Mouse (Mus musculus) erythroblast, embryonic 14.5 days (primary cell): ENCODE results near the gene Meiob.

Experiments
- GATA1 ChIP-seq: IDR thresholded peaks from 2 replicates; pipeline ENCODE4 v1.6.1; 2012; ENCODE audit warnings: low read length, inconsistent platforms, mixed read lengths
- TAL1 ChIP-seq: IDR thresholded peaks from 3 replicates; pipeline ENCODE4 v1.6.1; 2012; ENCODE audit warnings: low read length, inconsistent platforms, mixed read lengths

DNA sequence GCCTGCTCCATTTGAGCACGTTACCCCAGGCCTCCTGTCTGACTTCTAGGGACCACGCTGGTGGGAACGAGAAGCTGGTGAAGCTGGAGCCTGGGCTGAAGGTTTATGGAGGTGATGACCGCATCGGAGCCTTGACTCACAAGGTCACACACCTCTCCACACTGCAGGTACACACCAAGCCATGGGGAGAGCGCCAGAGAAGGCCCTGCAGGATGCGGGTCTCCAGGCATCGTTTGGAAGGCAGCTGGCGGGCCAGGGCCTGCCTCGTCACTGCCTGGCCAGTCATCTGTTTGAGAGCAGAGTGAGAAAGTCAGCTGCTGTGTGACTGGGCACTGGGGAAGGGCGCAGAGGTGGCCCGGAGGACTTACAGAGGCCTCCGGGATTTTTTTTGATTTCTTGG lies 52.5 kb downstream of the Meiob start:
- TF ChIP-seq TAL1 (no peak), GATA1 (no peak)
